Mouse (Mus musculus): ENCODE results near the gene Chst12. TPM values are rescaled to one million over a fixed set of nuclear protein-coding genes. Genes with fewer than 3 reads are reported as not detected.
"Not testable (repeated sequence)": the region's sequence is repeated elsewhere in the genome, so short reads cannot be mapped to it uniquely, and the experiment has no call there.

Chst12 gene
- total RNA-seq (2021): 10 to 100 TPM; 18.4 to 18.8 TPM
- long read RNA-seq, transcript Chst12-202 (2 exons, 766 nt): minor isoform, 6 of 44 reads
- long read RNA-seq, transcript Chst12-201 (2 exons, 2,331 nt): major isoform, 35 of 44 reads
- long read RNA-seq, partial matches to known transcripts: 0 of 44 reads
- long read RNA-seq, other reads (novel, unspliced or antisense): 3 of 44 reads

DNA sequence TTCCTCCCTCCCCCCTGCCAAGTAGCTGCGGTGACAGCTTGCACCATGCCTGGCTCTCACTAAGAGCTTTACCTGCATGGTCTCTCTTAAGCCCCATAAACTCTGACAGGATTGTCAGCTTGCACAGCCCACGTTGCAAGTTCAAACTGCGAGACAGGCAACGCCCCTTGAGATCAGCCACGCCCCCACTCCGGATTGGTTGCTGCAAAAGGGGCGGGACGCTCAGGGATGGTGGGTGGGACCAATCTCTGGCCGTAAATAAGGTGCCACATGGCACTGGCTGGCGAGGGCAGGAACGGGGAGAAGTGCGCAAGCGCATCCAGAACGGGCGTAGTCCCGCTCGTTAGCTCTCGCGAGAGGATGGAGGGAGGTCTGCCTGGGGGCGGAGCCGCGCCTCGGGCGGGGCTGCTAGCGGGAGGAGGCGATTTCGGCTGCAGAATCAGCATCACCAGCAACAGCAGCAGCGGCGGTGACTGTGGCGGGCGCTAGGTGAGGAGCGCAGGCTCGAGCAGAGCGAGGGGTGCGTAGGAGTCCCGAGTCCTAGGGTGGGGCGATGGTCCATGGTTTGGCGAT, at the start of gene Chst12:
TSS of gene Chst12 (plus strand) at position 343 of the 573 bp plus-strand sequence.
- DNase-seq (ENCODE audit: low spot score in 2 of 2): peak; percentile 99

- DNase-seq (ENCODE audit: low spot score in 2 of 2): no peak
Observed at GRCm38 (mm10) chr5:140461476-140461875, 43.9 kb upstream of the Chst12 start.

- DNase-seq (ENCODE audit: low spot score in 2 of 2): not testable (repeated sequence)
Observed at GRCm38 (mm10) chr5:140463151-140463550, 42.2 kb upstream of the Chst12 start.

DNA sequence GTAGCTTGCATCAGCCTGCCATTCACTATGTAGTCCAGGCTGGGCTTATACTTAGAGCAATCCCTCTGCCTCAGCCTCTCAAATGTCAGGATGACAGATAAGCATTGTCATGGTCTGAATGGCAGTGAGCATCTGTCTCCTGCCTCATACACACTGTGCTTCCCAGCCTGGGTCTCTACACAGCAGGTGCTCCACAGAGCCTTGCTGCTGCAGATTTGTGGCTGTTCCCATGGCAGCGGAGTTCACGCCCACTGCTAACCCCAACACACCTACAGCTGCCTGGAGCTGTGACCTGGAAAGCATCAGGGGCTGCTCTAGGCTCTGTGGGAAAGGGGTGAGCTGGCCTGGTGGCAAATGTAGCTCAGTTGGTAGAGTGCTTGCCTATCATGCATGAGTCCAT, 40.4 kb upstream of the Chst12 start:
- no peak for DNase-seq (ENCODE audit: low spot score in 2 of 2)

- DNase-seq (ENCODE audit: low spot score in 2 of 2): no peak
Observed at GRCm38 (mm10) chr5:140472336-140472735, 33.0 kb upstream of the Chst12 start.

- no peak for DNase-seq (ENCODE audit: low spot score in 2 of 2)
Observed at GRCm38 (mm10) chr5:140481458-140481857, 23.9 kb upstream of the Chst12 start.

GRCm38 (mm10) chr5:140491142-140491541, 14.2 kb upstream of the Chst12 start:
- no peak for DNase-seq (ENCODE audit: low spot score in 2 of 2)

- no peak for DNase-seq (ENCODE audit: low spot score in 2 of 2)
Observed at GRCm38 (mm10) chr5:140492684-140493233, 12.6 kb upstream of the Chst12 start.

- DNase-seq (ENCODE audit: low spot score in 2 of 2): no peak
Observed at GRCm38 (mm10) chr5:140498176-140498575, 7.2 kb upstream of the Chst12 start.

DNA sequence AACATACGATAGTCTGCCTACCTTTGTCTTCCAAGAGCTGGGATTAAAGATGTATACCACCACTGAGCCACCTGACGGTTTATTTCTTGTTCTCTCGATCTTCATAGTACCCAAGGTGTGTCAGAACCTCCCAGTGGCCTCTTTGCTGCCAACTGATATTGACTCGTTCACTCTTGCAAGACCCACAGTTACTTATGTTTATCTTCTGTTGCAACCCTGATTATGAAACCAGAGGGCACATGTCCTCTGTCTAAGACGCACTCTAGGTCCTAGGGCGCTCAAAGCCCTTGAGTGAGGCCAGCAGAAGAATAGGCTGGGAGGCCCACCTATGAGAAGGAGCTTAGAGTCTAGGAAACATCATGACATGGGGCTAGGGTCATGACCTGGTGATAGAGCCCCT, 4.6 kb upstream of the Chst12 start:
- no peak for DNase-seq (ENCODE audit: low spot score in 2 of 2)

DNA sequence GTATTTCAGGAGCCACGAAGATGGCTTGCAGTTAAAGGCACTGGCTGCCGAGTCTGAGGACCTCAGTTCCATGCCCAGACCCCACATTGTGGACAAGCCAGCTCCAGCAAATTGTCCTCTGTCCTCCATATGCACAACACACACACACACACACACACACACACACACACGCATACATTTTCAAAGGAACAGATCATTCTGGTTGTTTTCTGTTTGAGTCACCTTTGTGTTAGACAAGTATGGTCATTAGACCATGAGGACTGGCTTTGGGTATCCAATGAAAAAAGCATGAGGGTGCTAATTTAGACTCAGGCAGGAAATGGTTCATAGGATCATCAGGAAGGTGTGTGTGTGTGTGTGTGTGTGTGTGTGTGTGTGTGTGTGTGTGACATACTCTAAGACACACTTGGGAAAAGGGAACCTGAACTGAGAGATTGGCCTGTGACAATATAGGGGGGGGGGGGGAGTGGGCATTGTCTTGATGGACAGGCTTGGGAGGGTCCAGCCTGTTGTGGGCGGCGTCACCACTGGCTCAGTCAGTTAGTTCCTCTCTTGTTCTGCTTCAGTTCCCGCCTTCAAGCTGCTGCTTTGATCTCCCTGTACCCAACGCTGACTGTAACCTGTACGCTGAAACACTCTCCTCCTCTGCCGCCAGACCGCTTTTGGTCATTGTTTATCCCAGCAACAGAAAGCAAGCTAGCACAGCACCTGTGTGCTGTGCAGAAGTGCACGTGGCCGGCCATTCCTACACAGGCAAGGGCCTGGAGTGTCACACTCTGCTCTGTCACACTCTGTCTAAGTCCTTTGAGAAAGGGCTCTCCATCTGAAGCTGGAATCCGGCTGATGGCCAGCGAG, 3.1 kb upstream of the Chst12 start:
- DNase-seq (ENCODE audit: low spot score in 2 of 2): no peak

DNA sequence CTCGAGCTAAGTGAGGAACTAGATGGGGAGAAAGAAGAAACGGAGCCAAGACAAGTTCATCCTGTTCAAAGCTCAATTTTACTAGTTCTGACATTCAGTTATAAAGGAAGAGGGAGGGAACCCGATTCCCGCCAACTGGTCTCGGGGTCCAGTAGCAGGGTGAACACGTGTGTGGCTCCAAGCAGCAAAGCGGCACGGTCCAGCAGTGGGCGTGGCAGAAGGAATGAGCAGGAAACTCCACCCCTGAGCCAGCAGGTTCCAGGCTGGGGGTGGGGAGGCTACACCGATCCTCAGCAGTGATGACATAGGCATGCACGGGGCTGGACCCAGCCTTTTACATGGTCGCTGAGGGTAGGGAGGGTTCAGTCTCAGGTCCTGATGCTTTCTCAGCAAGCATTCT, 2.4 kb upstream of the Chst12 start:
- not testable (repeated sequence) for DNase-seq (ENCODE audit: low spot score in 2 of 2)

GRCm38 (mm10) chr5:140506096-140506794, 895 bp downstream of the Chst12 start:
- DNase-seq (ENCODE audit: low spot score in 2 of 2): peak in 1 of 2 experiments; percentile 47

- no peak for DNase-seq (ENCODE audit: low spot score in 2 of 2)
Observed at GRCm38 (mm10) chr5:140507466-140508208, 2.3 kb downstream of the Chst12 start.

GRCm38 (mm10) chr5:140508686-140509085, 3.3 kb downstream of the Chst12 start:
- DNase-seq (ENCODE audit: low spot score in 2 of 2): no peak

- DNase-seq (ENCODE audit: low spot score in 2 of 2): no peak
Observed at GRCm38 (mm10) chr5:140509204-140509603, 3.9 kb downstream of the Chst12 start.

GRCm38 (mm10) chr5:140510012-140511000, 5.0 kb downstream of the Chst12 start:
- no peak for DNase-seq (ENCODE audit: low spot score in 2 of 2)

DNA sequence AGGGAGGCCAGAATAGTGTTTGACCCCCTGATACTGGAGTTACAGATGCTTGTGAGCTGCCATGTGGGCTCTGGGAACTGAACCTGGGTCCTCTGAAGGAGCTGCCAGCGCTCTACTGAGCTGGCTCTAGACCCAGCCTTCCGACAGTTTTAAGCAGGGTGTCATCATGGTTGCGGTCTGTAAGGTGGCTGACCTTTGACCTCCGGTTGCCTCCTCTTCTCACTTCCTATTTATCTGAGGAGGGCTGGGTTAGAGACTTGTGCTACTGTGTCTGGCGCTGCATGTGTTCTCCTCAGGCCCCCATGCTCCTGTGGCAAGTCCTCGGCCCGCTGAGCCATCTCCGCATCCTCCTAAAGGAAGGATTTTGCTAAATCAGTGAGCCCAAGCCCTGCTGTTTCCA, 8.6 kb downstream of the Chst12 start:
- DNase-seq (ENCODE audit: low spot score in 2 of 2): no peak

- no peak for DNase-seq (ENCODE audit: low spot score in 2 of 2)
Observed at GRCm38 (mm10) chr5:140514799-140515486, 9.6 kb downstream of the Chst12 start.
